Mouse (Mus musculus): ENCODE results near the gene Sycp3.

GRCm38 (mm10) chr10:88427998-88428397 lies 31.4 kb upstream of the Sycp3 start:
- TF ChIP-seq CTCF (IDR thresholded peaks at IDR 0.05; ENCODE audit: low read depth) (no peak), EP300 (IDR thresholded peaks at IDR 0.05; ENCODE audit: low read depth) (no peak)

Data from heart, postnatal 0 days (tissue).